Mouse (Mus musculus) C2C12 (cell line): ENCODE measurements around the gene Tubgcp3.

Experiments
- CEBPB ChIP-seq: IDR thresholded peaks from one replicate; pipeline ENCODE4 v1.6.1; 2011; ENCODE audit warnings: low read depth, mild to moderate bottlenecking, control low read depth, moderate library complexity
- CTCF ChIP-seq: IDR thresholded peaks from one replicate; pipeline ENCODE4 v1.5.1; 2011; ENCODE audit not compliant: control insufficient read depth, insufficient read depth, insufficient read length
- USF1 ChIP-seq: IDR thresholded peaks from one replicate; pipeline ENCODE4 v1.6.1; 2011; ENCODE audit warnings: low read depth, mild to moderate bottlenecking, control low read depth, moderate library complexity

DNA sequence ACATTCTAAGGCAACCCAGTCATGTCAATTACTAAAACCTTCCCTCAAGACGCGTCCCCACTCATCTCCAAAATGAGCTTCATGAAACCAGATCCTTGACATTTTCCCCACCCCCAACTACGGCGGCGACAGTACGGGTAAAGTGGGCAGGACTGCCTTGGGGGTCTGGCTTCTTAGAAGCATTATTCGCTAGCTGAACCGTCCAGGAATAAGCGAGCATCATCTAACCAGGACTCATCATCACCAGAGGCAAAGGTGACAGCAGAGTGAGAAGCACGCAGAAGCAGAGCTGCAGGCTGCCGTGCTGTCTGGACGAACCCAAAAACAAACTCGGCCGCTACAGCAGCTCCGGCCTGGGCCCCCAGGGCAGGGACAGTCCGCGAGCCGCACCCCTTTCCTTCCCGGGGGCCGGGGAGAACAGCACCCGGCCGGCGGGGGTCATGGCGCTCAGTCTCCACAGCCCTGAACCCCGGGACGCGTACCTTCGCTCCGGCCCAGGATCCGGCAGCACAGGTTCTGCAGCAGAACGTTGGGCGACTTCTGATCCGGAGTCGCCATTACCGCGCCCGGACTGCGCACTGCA, 484 bp downstream of the Tubgcp3 start:
- TF ChIP-seq CTCF (no peak), CEBPB (no peak), USF1 (no peak)
